Mouse (Mus musculus) megakaryocyte progenitor cell, adult 5-6 weeks (primary cell): ENCODE results near the gene Ano9. TPM values are rescaled to one million over a fixed set of nuclear protein-coding genes. Genes with fewer than 3 reads are reported as not detected.

Experiments used
- ATAC-seq: replicated peaks from 2 replicates; pipeline ENCODE4 v1.8.0; 2016; ENCODE audit warnings: mild to moderate bottlenecking, moderate TSS enrichment, inconsistent platforms; ENCODE audit not compliant: poor library complexity
- total RNA-seq, 2 experiments: library from RNA; stranded (forward) in 1 of 2; stranded (reverse) in 1 of 2; fragments of 157-497, 149-512 nt in 1 of 2; fragments of 200-1000 nt in 1 of 2; gene quantifications; 2 replicates each; pipeline versions ENCODE4 v1.2.3 to v1.2.4; 2015 to 2017

Ano9 gene
- total RNA-seq, 2 experiments from 2014 or later: not detected

GRCm38 (mm10) chr7:141064576-141064975 is 53.0 kb downstream of the Ano9 start:
- ATAC-seq: peak; percentile 14; the same call in 1 of the 2 replicates

- ATAC-seq: peak; percentile 64
Observed at GRCm38 (mm10) chr7:141064175-141064574, 53.4 kb downstream of the Ano9 start.

GRCm38 (mm10) chr7:141063353-141063752 is 54.3 kb downstream of the Ano9 start:
- no peak for ATAC-seq

- no peak for ATAC-seq
Observed at GRCm38 (mm10) chr7:141062525-141062924, 55.1 kb downstream of the Ano9 start.

GRCm38 (mm10) chr7:141061269-141061692 is 56.3 kb downstream of the Ano9 start:
- no peak for ATAC-seq

GRCm38 (mm10) chr7:141060426-141061242 is 57.0 kb downstream of the Ano9 start, which contains the start of gene B4galnt4:
B4galnt4 (plus strand) TSS chr7:141061104.
- peak; percentile 41 for ATAC-seq

- ATAC-seq: no peak
Observed at GRCm38 (mm10) chr7:141059929-141060328, 57.7 kb downstream of the Ano9 start.

GRCm38 (mm10) chr7:141058601-141059341 is 58.8 kb downstream of the Ano9 start:
- ATAC-seq: no peak

GRCm38 (mm10) chr7:141057541-141057940 is 60.1 kb downstream of the Ano9 start:
- ATAC-seq: no peak

GRCm38 (mm10) chr7:141056976-141057375 is 60.6 kb downstream of the Ano9 start:
- peak; percentile 68 for ATAC-seq

- no peak for ATAC-seq
Observed at GRCm38 (mm10) chr7:141055785-141056184, 61.8 kb downstream of the Ano9 start.

- ATAC-seq: no peak
Observed at GRCm38 (mm10) chr7:141052421-141052820, 65.2 kb downstream of the Ano9 start.

GRCm38 (mm10) chr7:141052016-141052415 is 65.6 kb downstream of the Ano9 start:
- ATAC-seq: no peak

Other genes starting within 250 kb of the Ano9 start
- gene Psmd13, start 235.8 kb downstream of the Ano9 start, total RNA-seq (2015): 85.9 and 103 TPM in 2 replicates
- gene Psmd13, start 235.8 kb downstream of the Ano9 start, total RNA-seq (2017): 197 and 208 TPM in 2 replicates
- 22.9 and 23.0 TPM in 2 replicates for gene Sirt3, start 235.5 kb downstream of the Ano9 start, total RNA-seq (2015)
- 30.0 and 31.9 TPM in 2 replicates for gene Sirt3, start 235.5 kb downstream of the Ano9 start, total RNA-seq (2017)
- not detected in 2 replicates for gene Cox8b, start 217.4 kb downstream of the Ano9 start, total RNA-seq (2015)
- gene Cox8b, start 217.4 kb downstream of the Ano9 start, total RNA-seq (2017): not detected in 2 replicates
- not detected in 2 replicates for gene Nlrp6, start 196.9 kb downstream of the Ano9 start, total RNA-seq (2015)
- not detected in 2 replicates for gene Nlrp6, start 196.9 kb downstream of the Ano9 start, total RNA-seq (2017)
- gene Pgghg, start 176.4 kb downstream of the Ano9 start, total RNA-seq (2015): 5.1 and 7.3 TPM in 2 replicates
- gene Pgghg, start 176.4 kb downstream of the Ano9 start, total RNA-seq (2017): 8.2 and 9.0 TPM in 2 replicates
- 0.83 and 1.1 TPM in 2 replicates for gene Ifitm5, start 167.5 kb downstream of the Ano9 start, total RNA-seq (2015)
- gene Ifitm5, start 167.5 kb downstream of the Ano9 start, total RNA-seq (2017): not detected in 2 replicates
- gene Gm45717, start 161.9 kb downstream of the Ano9 start, total RNA-seq (2015): not detected in 2 replicates
- 1.1 TPM in 1 of 2 replicates, not detected in the other for gene Gm45717, start 161.9 kb downstream of the Ano9 start, total RNA-seq (2017)
- 577 and 637 TPM in 2 replicates for gene Ifitm2, start 161.8 kb downstream of the Ano9 start, total RNA-seq (2015)
- 287 and 322 TPM in 2 replicates for gene Ifitm2, start 161.8 kb downstream of the Ano9 start, total RNA-seq (2017)
- gene Ifitm1, start 150.6 kb downstream of the Ano9 start, total RNA-seq (2015): 57.8 and 89.8 TPM in 2 replicates
- gene Ifitm1, start 150.6 kb downstream of the Ano9 start, total RNA-seq (2017): 33.7 and 37.5 TPM in 2 replicates
- gene Ifitm3, start 107.0 kb downstream of the Ano9 start, total RNA-seq (2015): 147 and 203 TPM in 2 replicates
- 49.4 and 56.2 TPM in 2 replicates for gene Ifitm3, start 107.0 kb downstream of the Ano9 start, total RNA-seq (2017)
- gene Ifitm6, start 99.9 kb downstream of the Ano9 start, total RNA-seq (2015): 81.7 and 90.1 TPM in 2 replicates
- 37.7 and 55.9 TPM in 2 replicates for gene Ifitm6, start 99.9 kb downstream of the Ano9 start, total RNA-seq (2017)
- not detected in 2 replicates for gene Gm17387, start 88.7 kb downstream of the Ano9 start, total RNA-seq (2015)
- gene Gm17387, start 88.7 kb downstream of the Ano9 start, total RNA-seq (2017): not detected in 2 replicates
- 0.84 and 1.3 TPM in 2 replicates for gene B4galnt4, start 56.7 kb downstream of the Ano9 start, total RNA-seq (2015)
- gene B4galnt4, start 56.7 kb downstream of the Ano9 start, total RNA-seq (2017): 1.5 and 2.8 TPM in 2 replicates
- gene Pkp3, start 39.6 kb downstream of the Ano9 start, total RNA-seq (2015): 1.0 and 2.2 TPM in 2 replicates
- 0.10 and 1.1 TPM in 2 replicates for gene Pkp3, start 39.6 kb downstream of the Ano9 start, total RNA-seq (2017)
- gene Sigirr, start 17.2 kb downstream of the Ano9 start, total RNA-seq (2015): 12.3 and 12.6 TPM in 2 replicates
- 5.8 and 14.0 TPM in 2 replicates for gene Sigirr, start 17.2 kb downstream of the Ano9 start, total RNA-seq (2017)
- gene Ptdss2, start 4.6 kb upstream of the Ano9 start, total RNA-seq (2015): 5.8 and 9.2 TPM in 2 replicates
- gene Ptdss2, start 4.6 kb upstream of the Ano9 start, total RNA-seq (2017): 5.7 and 5.8 TPM in 2 replicates
- gene Rnh1, start 55.1 kb upstream of the Ano9 start, total RNA-seq (2015): 36.0 and 41.3 TPM in 2 replicates
- gene Rnh1, start 55.1 kb upstream of the Ano9 start, total RNA-seq (2017): 43.4 and 57.6 TPM in 2 replicates
- gene Hras, start 76.2 kb upstream of the Ano9 start, total RNA-seq (2015): 30.5 and 40.6 TPM in 2 replicates
- gene Hras, start 76.2 kb upstream of the Ano9 start, total RNA-seq (2017): 19.9 and 23.7 TPM in 2 replicates
- gene Lrrc56, start 76.4 kb upstream of the Ano9 start, total RNA-seq (2015): 0.39 and 0.84 TPM in 2 replicates
- gene Lrrc56, start 76.4 kb upstream of the Ano9 start, total RNA-seq (2017): 0.50 and 3.4 TPM in 2 replicates
- 0.20 and 0.89 TPM in 2 replicates for gene Lmntd2, start 96.3 kb upstream of the Ano9 start, total RNA-seq (2015)
- gene Lmntd2, start 96.3 kb upstream of the Ano9 start, total RNA-seq (2017): 0.10 TPM in 1 of 2 replicates, not detected in the other
- gene Rassf7, start 98.1 kb upstream of the Ano9 start, total RNA-seq (2015): 3.2 and 4.3 TPM in 2 replicates
- gene Rassf7, start 98.1 kb upstream of the Ano9 start, total RNA-seq (2017): 2.2 and 6.6 TPM in 2 replicates
- 51.0 and 53.0 TPM in 2 replicates for gene Phrf1, start 111.0 kb upstream of the Ano9 start, total RNA-seq (2015)
- 60.4 and 62.2 TPM in 2 replicates for gene Phrf1, start 111.0 kb upstream of the Ano9 start, total RNA-seq (2017)
- gene Irf7, start 148.7 kb upstream of the Ano9 start, total RNA-seq (2015): 2.4 and 3.0 TPM in 2 replicates
- gene Irf7, start 148.7 kb upstream of the Ano9 start, total RNA-seq (2017): 2.9 and 4.7 TPM in 2 replicates
- not detected in 2 replicates for gene Cdhr5, start 159.0 kb upstream of the Ano9 start, total RNA-seq (2015)
- gene Cdhr5, start 159.0 kb upstream of the Ano9 start, total RNA-seq (2017): not detected in 2 replicates
- not detected in 2 replicates for gene Sct, start 161.3 kb upstream of the Ano9 start, total RNA-seq (2015)
- gene Sct, start 161.3 kb upstream of the Ano9 start, total RNA-seq (2017): not detected in 2 replicates
- gene Drd4, start 174.2 kb upstream of the Ano9 start, total RNA-seq (2015): not detected in 2 replicates
- gene Drd4, start 174.2 kb upstream of the Ano9 start, total RNA-seq (2017): not detected in 2 replicates
- 33.6 and 33.7 TPM in 2 replicates for gene Deaf1, start 209.9 kb upstream of the Ano9 start, total RNA-seq (2015)
- 19.8 and 23.0 TPM in 2 replicates for gene Deaf1, start 209.9 kb upstream of the Ano9 start, total RNA-seq (2017)
- 11.1 and 11.7 TPM in 2 replicates for gene Tmem80, start 209.9 kb upstream of the Ano9 start, total RNA-seq (2015)
- 9.1 and 9.2 TPM in 2 replicates for gene Tmem80, start 209.9 kb upstream of the Ano9 start, total RNA-seq (2017)
- gene Eps8l2, start 221.1 kb upstream of the Ano9 start, total RNA-seq (2015): 0.67 TPM in 1 of 2 replicates, not detected in the other
- not detected in 2 replicates for gene Eps8l2, start 221.1 kb upstream of the Ano9 start, total RNA-seq (2017)